ENCODE assay signal across 18 mouse cellular contexts in the genomic region with DNA sequence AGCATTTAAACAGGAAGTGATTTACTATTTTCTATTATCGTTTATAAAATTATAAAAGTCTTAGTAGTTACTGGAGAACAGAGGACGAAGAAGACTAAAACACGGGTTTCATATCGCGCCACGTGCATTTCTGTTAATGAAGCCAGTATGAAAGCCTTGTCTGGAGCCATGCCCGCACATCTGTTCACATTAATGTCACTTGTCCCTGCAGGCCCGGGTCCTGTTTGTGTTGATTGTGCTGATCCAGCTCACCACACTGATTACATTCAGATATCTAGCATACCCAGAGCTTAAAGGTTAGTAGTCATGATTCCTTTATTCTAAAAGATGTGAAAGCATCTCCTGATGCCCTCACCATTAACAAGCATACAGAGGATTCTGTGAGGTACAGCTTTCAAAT. TPM values are rescaled to one million over a fixed set of nuclear protein-coding genes. Genes with fewer than 3 reads are reported as not detected.
"Had no signal": no experiment of that assay in that cellular context is flagged by ENCODE, and none has a peak within 500 bp of the region (broad histone marks: within the 10 kb centered on the region; RNA-seq: fewer than 3 reads in every experiment).

No protein-coding gene starts in this region.

- ATAC-seq: intestine, embryonic 16.5 days; lung, postnatal 0 days; midbrain, embryonic 15.5 days had no signal

- DNase-seq: kidney, adult 2 months; kidney, postnatal 14 days; lung, adult 2 months; lung, postnatal 36 days; retina, postnatal 1 day; right cerebral cortex, postnatal 14 days; thymus, postnatal 4 days had no signal

- H3K9ac ChIP-seq: kidney, embryonic 15.5 days; midbrain, embryonic 15.5 days; neural tube, embryonic 12.5 days had no signal

- H3K4me3 ChIP-seq: kidney, embryonic 15.5 days; limb, embryonic 10.5 days; midbrain, embryonic 15.5 days; neural tube, embryonic 12.5 days had no signal

- H3K4me2 ChIP-seq: kidney, embryonic 15.5 days; midbrain, embryonic 11.5 days; midbrain, embryonic 15.5 days; neural tube, embryonic 12.5 days had no signal

- H3K36me3 ChIP-seq: kidney, embryonic 15.5 days; limb, embryonic 10.5 days; midbrain, embryonic 15.5 days; neural tube, embryonic 12.5 days had no signal

- H3K4me1 ChIP-seq: kidney, embryonic 15.5 days; limb, embryonic 10.5 days; midbrain, embryonic 15.5 days; neural tube, embryonic 12.5 days had no signal

- H3K9me3 ChIP-seq: kidney, embryonic 15.5 days; limb, embryonic 10.5 days; midbrain, embryonic 15.5 days; neural tube, embryonic 12.5 days had no signal

- H3K27ac ChIP-seq: kidney, embryonic 15.5 days; limb, embryonic 10.5 days; midbrain, embryonic 15.5 days; neural tube, embryonic 12.5 days; stomach, postnatal 0 days had no signal

- H3K27me3 ChIP-seq: kidney, embryonic 15.5 days; midbrain, embryonic 15.5 days; neural tube, embryonic 12.5 days had no signal

RNA-seq across cellular contexts. Expression of a gene that starts 38.0 kb away (rescaled TPM):
- total RNA-seq: layer of hippocampus, adult 8-10 months; layer of hippocampus, postnatal 14 days; left cerebral cortex, adult 18-20 months had no signal
